Mouse (Mus musculus) CD4-positive, CD25-positive, alpha-beta regulatory T cell (primary cell): Measurements from ENCODE around the gene Gm17387. TPM values are rescaled to one million over a fixed set of nuclear protein-coding genes. Genes with fewer than 3 reads are reported as not detected.

Source experiments
- polyA plus RNA-seq: library from polyadenylated mRNA; unstranded; fragments of 100-300 nt; shearing (Covaris generic); gene quantifications from one replicate; pipeline ENCODE4 v1.2.1, GENCODE M21; 2017

The Gm17387 gene
- not detected for polyA plus RNA-seq

DNA sequence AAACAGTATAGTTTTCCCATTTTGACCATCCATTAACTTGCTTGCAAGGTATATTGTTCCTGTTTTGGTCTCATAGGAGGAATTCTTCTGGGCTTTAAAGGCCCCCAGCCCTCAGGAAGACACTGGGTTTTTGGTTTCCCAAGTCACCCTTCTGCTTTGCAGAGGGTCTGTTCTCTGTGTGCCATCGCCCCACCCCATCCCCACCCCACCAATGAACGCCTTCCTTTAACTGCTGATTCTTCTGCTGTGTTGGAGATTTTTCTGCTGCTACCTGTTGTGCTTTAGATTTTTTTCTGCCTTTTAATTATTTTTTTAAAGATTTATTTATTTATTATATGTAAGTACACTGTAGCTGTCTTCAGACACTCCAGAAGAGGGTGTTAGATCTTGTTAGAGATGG, at the start of gene Gm17387:
TSS of gene Gm17387 (plus strand) at position 301 of the 400 bp plus-strand sequence.

DNA sequence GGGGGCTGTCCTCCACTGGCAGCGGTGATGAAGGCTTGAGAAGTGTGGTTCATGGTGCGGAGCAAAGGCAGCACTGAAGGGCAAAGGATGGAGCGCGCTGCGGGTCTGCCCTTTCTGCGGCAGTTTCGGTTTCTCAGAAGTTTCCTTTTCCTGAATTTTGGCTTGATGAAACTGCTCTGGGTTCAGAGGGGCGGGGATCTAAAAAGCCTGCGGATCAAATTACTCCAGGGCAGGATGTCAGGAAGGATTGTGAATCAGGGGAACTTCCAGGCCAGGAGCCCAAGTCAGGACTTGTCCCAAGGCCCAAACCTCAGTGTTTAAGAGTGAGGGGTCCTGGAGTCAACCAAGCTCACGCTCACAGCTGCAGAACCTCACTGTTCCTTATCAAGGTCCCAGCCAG, 18.3 kb upstream of the Gm17387 start, which contains the start of gene Ifitm3:
TSS of gene Ifitm3 (minus strand) at position 178 of the 400 bp plus-strand sequence.

DNA sequence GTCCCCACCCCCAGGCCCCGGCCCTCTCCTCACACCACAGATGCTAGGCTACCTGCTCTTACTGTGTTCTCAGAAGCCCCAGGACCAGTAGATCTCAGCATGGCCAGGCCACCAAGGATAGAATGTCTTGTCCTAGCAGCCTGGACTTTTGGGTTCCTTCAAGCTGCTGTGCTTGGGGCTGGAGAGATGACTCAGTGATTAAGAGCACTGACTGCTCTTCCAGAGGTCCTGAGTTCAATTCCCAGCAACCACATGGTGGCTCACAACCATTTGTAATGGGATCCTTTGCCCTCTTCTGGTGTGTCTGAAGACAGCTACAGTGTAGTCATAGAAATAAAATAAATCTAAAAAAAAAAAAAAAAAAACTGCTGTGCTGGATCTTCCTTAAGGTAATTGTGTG, 11.1 kb upstream of the Gm17387 start, which contains the start of gene Ifitm6:
TSS of gene Ifitm6 (minus strand) at position 101 of the 400 bp plus-strand sequence.

DNA sequence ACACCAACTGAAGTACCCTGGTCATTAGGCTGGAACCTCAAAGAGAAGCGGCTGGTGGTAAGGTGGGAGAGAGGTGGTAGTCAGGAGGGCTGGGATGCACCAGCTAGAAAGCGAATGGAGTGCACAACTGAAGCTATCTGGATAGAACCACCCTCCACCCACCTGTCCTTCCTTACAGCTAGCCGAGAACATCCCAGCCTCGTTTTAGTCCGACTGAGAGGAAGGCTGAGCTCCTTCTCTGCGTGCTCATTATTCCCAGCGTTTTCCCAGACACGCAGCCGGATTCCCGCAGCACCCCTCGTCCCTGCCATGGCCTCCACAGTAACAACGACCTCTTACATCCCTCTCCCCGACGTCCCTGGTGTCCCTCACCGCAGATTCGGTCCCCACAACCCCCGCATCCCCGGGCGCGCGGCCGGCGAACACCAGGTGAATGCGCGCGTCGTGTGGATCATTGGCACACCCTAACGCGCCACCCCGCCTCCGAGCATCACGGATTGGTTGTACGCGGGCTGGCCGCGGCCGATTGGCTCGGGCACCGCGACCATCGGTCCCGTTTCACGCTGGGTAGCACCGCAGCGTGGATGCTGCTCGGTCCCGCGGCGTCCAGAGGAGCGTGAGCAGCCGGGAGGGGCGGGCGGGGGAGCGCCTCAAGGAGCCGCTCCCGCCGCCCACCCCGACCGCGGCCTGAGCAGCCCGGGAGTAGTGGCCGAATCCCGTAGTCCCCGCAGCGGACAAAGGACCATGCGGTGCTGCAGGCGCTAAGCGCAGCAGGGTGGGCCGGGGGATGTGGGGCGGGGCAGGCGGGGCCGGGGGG, 31.7 kb downstream of the Gm17387 start, which contains the start of gene B4galnt4:
TSS of gene B4galnt4 (plus strand) at position 679 of the 817 bp plus-strand sequence.

DNA sequence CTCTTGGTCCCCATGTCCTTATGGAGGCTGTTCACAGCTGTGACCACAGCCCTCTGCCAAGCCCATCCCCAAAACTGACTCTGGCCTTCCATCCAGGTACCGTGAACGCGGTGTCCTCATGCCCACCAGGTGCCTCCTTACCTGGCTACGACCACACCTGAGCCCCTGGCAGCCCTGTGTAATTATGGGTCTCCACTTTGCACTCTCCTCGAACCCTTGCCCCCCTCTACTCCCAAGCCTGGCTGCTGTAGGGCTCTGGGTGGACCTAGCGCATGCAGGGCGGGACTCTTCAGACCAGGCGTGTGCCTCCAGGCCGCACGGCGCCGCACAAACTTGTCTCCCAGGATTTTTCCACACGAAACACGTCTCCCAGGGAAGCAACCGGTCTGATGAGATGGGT, 48.9 kb downstream of the Gm17387 start, which contains the start of gene Pkp3:
TSS of gene Pkp3 (plus strand) at position 378 of the 400 bp plus-strand sequence.

Other genes starting within 250 kb of the Gm17387 start
- gene Syce1, start 241.3 kb upstream of the Gm17387 start, polyA plus RNA-seq = 0.84 TPM
- 0.20 TPM for gene Zfp941, start 207.0 kb upstream of the Gm17387 start, polyA plus RNA-seq
- gene Urah, start 194.1 kb upstream of the Gm17387 start, polyA plus RNA-seq = not detected
- not detected for gene Scgb1c1, start 183.6 kb upstream of the Gm17387 start, polyA plus RNA-seq
- gene Odf3, start 181.3 kb upstream of the Gm17387 start, polyA plus RNA-seq = 0.16 TPM
- not detected for gene Gm45785, start 172.8 kb upstream of the Gm17387 start, polyA plus RNA-seq
- 134 TPM for gene Ric8a, start 172.2 kb upstream of the Gm17387 start, polyA plus RNA-seq
- 43.1 TPM for gene Bet1l, start 171.6 kb upstream of the Gm17387 start, polyA plus RNA-seq
- gene Psmd13, start 147.2 kb upstream of the Gm17387 start, polyA plus RNA-seq = 199 TPM
- 8.4 TPM for gene Sirt3, start 146.8 kb upstream of the Gm17387 start, polyA plus RNA-seq
- not detected for gene Cox8b, start 128.7 kb upstream of the Gm17387 start, polyA plus RNA-seq
- not detected for gene Nlrp6, start 108.2 kb upstream of the Gm17387 start, polyA plus RNA-seq
- gene Pgghg, start 87.7 kb upstream of the Gm17387 start, polyA plus RNA-seq = 34.4 TPM
- gene Ifitm5, start 78.8 kb upstream of the Gm17387 start, polyA plus RNA-seq = 0.48 TPM
- not detected for gene Gm45717, start 73.2 kb upstream of the Gm17387 start, polyA plus RNA-seq
- 16.6 TPM for gene Ifitm2, start 73.1 kb upstream of the Gm17387 start, polyA plus RNA-seq
- not detected for gene Ifitm1, start 61.9 kb upstream of the Gm17387 start, polyA plus RNA-seq
- gene Ifitm3, start 18.4 kb upstream of the Gm17387 start, polyA plus RNA-seq = 8.0 TPM
- gene Ifitm6, start 11.2 kb upstream of the Gm17387 start, polyA plus RNA-seq = 0.28 TPM
- gene B4galnt4, start 32.0 kb downstream of the Gm17387 start, polyA plus RNA-seq = 10.0 TPM
- gene Pkp3, start 49.1 kb downstream of the Gm17387 start, polyA plus RNA-seq = 286 TPM
- 209 TPM for gene Sigirr, start 71.4 kb downstream of the Gm17387 start, polyA plus RNA-seq
- not detected for gene Ano9, start 88.7 kb downstream of the Gm17387 start, polyA plus RNA-seq
- gene Ptdss2, start 93.3 kb downstream of the Gm17387 start, polyA plus RNA-seq = 22.4 TPM
- 116 TPM for gene Rnh1, start 143.7 kb downstream of the Gm17387 start, polyA plus RNA-seq
- 49.3 TPM for gene Hras, start 164.9 kb downstream of the Gm17387 start, polyA plus RNA-seq
- 2.7 TPM for gene Lrrc56, start 165.0 kb downstream of the Gm17387 start, polyA plus RNA-seq
- 12.6 TPM for gene Lmntd2, start 184.9 kb downstream of the Gm17387 start, polyA plus RNA-seq
- gene Rassf7, start 186.7 kb downstream of the Gm17387 start, polyA plus RNA-seq = 21.9 TPM
- 99.1 TPM for gene Phrf1, start 199.7 kb downstream of the Gm17387 start, polyA plus RNA-seq
- gene Irf7, start 237.3 kb downstream of the Gm17387 start, polyA plus RNA-seq = 129 TPM
- gene Cdhr5, start 247.7 kb downstream of the Gm17387 start, polyA plus RNA-seq = not detected